Mouse (Mus musculus) liver, embryonic 14.5 days (tissue): ENCODE data around the gene Awat2.

ENCODE experiments used
- CTCF ChIP-seq: IDR thresholded peaks from 2 replicates; pipeline ENCODE4 v1.5.1; 2016; ENCODE audit warnings: antibody characterized with exemption, low read depth, control low read depth
- EP300 ChIP-seq: IDR thresholded peaks from 2 replicates; pipeline ENCODE4 v1.6.1; 2016; ENCODE audit warnings: antibody characterized with exemption, low read depth

- TF ChIP-seq EP300 (no peak), CTCF (no peak)
Observed at GRCm38 (mm10) chrX:100401657-100402056, 40.9 kb downstream of the Awat2 start.
